Mouse (Mus musculus) E14TG2a.4 (cell line): ENCODE results near the gene Prkcg.

ENCODE experiments used
- CTCF ChIP-seq: conservative IDR thresholded peaks from 2 replicates; pipeline ENCODE4 v1.5.1; 2014; ENCODE audit warnings: low read length
- NANOG ChIP-seq: IDR thresholded peaks from 2 replicates; pipeline ENCODE4 v1.6.1; 2014; ENCODE audit warnings: borderline replicate concordance, low read length, mixed read lengths

GRCm38 (mm10) chr7:3288976-3289970, at the start of gene Prkcg, which contains the start of gene Myadm:
- no peak for TF ChIP-seq CTCF
- no peak for TF ChIP-seq NANOG
